Mouse (Mus musculus) adrenal gland, adult 2 months (tissue): ENCODE results near the gene Maip1. TPM values are rescaled to one million over a fixed set of nuclear protein-coding genes. Genes with fewer than 3 reads are reported as not detected.

ENCODE experiments used
- DNase-seq: peaks from one replicate; pipeline ENCODE4 v3.0.0; 2021
- long read RNA-seq: library from polyadenylated mRNA; stranded (forward); transcript quantifications from one replicate; pipeline ENCODE4 v2.0.0, GENCODE M21; 2021
- polyA plus RNA-seq: library from polyadenylated mRNA; depleted of rRNA; stranded (reverse); fragments of >200 nt; gene quantifications from 2 replicates; pipeline ENCODE4 v1.2.3, GENCODE M21; 2012; rRNA removed
- total RNA-seq, 2 experiments: library from RNA; stranded (reverse); gene quantifications; 2 replicates each; pipeline ENCODE4 v1.2.3; 2021

The Maip1 gene
- total RNA-seq: 10 to 100 TPM; 10.3 to 11.6 TPM
- 7.5 and 8.8 TPM in 2 replicates for polyA plus RNA-seq
- long read RNA-seq, transcript Maip1-201 (5 exons, 3,540 nt): major isoform, 26 of 27 reads
- long read RNA-seq, partial matches to known transcripts: 0 of 27 reads
- long read RNA-seq, other reads (novel, unspliced or antisense): 1 of 27 reads

- DNase-seq: peak; percentile 89
These were observed at the start of gene Maip1, which contains the start of gene Tyw5 for GRCm38 (mm10) chr1:57406187-57407151. Gene Maip1, plus strand, starts transcription at chr1:57406328. Gene Tyw5, minus strand, starts transcription at chr1:57407101.

- DNase-seq: no peak
These were observed 47.6 kb upstream of the Maip1 start for GRCm38 (mm10) chr1:57358546-57358945.

- no peak for DNase-seq
These were observed 38.7 kb upstream of the Maip1 start for GRCm38 (mm10) chr1:57367446-57367845.

GRCm38 (mm10) chr1:57369111-57369510 lies 37.0 kb upstream of the Maip1 start:
- no peak for DNase-seq

- no peak for DNase-seq
These were observed 35.7 kb upstream of the Maip1 start for GRCm38 (mm10) chr1:57370451-57370850.

- DNase-seq: no peak
These were observed 30.9 kb upstream of the Maip1 start for GRCm38 (mm10) chr1:57375276-57375675.

- no peak for DNase-seq
These were observed 29.3 kb upstream of the Maip1 start for GRCm38 (mm10) chr1:57376806-57377205.

GRCm38 (mm10) chr1:57377376-57378341 lies 28.5 kb upstream of the Maip1 start, which contains the start of gene 1700066M21Rik:
Gene 1700066M21Rik, plus strand, starts transcription at chr1:57377620.
- peak; percentile 97 for DNase-seq

GRCm38 (mm10) chr1:57386519-57386918 lies 19.6 kb upstream of the Maip1 start:
- DNase-seq: no peak

- no peak for DNase-seq
These were observed 18.3 kb upstream of the Maip1 start for GRCm38 (mm10) chr1:57387876-57388275.

GRCm38 (mm10) chr1:57388402-57389155 lies 17.5 kb upstream of the Maip1 start:
- no peak for DNase-seq

- no peak for DNase-seq
These were observed 14.9 kb upstream of the Maip1 start for GRCm38 (mm10) chr1:57390993-57391790.

- no peak for DNase-seq
These were observed 13.7 kb upstream of the Maip1 start for GRCm38 (mm10) chr1:57392417-57392816.

- peak; percentile 28 for DNase-seq
These were observed 12.1 kb upstream of the Maip1 start for GRCm38 (mm10) chr1:57394051-57394450.

GRCm38 (mm10) chr1:57400321-57400720 lies 5.8 kb upstream of the Maip1 start:
- DNase-seq: no peak

- no peak for DNase-seq
These were observed 5.3 kb upstream of the Maip1 start for GRCm38 (mm10) chr1:57400877-57401276.

GRCm38 (mm10) chr1:57402116-57402515 lies 4.0 kb upstream of the Maip1 start:
- no peak for DNase-seq

GRCm38 (mm10) chr1:57408994-57409393 lies 2.9 kb downstream of the Maip1 start:
- DNase-seq: no peak

GRCm38 (mm10) chr1:57413397-57413796 lies 7.3 kb downstream of the Maip1 start:
- no peak for DNase-seq

- no peak for DNase-seq
These were observed 17.6 kb downstream of the Maip1 start for GRCm38 (mm10) chr1:57423696-57424095.
